Mouse (Mus musculus) telencephalon, adult 2 months (tissue): ENCODE measurements around the gene Nufip1.
A peak's percentile ranks its signal among the peaks of the same experiment; 100 is the strongest.
"Not testable (repeated sequence)": the region's sequence is repeated elsewhere in the genome, so short reads cannot be mapped to it uniquely, and the experiment has no call there.

ENCODE experiments used
- DNase-seq: peaks from one replicate; pipeline ENCODE4 v3.0.0-alpha.2; 2011; ENCODE audit warnings: low read depth, low spot score

Nufip1 gene

DNA sequence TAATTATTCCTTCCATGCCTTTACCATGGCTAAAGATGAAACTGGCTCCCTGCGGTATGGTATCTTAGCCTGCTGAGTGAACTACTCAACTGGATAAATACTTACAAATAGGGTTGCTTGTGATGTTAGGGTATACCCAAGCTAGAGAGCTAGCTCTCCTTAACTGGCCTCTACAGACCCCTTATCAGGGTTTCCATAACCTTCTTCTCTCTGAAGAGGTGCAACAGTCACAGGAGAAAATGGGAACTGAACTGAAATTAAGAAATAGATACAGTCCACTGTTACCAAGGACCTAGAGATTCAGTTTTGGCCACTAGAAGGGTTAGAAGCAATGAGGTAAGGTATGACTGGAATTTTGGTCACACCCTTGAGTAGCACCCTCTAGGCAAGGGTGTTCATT is 34.6 kb downstream of the Nufip1 start:
- no peak for DNase-seq

DNA sequence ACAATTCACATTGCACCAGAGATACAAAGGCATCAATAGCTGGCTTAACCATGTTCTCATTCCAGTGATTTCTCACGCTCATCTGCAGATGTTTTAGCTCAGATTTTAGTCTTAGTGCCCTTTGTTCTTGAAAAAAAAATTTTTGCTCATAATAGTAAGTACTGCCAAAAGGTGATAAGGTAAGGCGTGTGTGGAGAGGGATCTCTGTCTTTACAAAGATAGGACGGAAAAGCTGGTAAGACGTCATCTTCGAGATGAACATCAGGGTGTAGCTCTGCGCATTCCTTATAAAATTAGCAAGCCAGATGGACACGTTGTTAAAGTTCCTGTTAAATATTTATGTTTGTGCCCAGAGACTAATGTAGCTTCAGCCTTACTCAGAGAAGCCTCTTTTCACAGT is 35.2 kb downstream of the Nufip1 start:
- DNase-seq, result no peak

DNA sequence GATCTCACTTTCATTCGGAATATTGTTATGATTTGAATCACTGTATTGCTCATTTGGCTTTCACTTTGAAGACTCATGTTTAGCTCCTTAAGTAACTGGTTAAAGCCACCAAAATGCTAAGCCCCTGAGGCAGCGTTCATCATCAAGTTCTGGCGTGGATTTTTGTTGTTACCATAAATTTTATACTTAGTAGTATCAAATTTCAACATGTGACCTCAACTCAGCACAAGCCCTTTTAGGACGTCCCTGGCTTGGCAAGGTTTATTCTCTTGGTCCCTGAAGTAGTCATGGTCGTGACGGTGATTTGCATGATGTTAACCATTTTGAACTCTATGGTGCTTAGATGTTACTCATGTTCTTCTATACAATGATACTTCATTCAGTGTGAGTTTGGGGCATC is 36.4 kb downstream of the Nufip1 start:
- no peak for DNase-seq

DNA sequence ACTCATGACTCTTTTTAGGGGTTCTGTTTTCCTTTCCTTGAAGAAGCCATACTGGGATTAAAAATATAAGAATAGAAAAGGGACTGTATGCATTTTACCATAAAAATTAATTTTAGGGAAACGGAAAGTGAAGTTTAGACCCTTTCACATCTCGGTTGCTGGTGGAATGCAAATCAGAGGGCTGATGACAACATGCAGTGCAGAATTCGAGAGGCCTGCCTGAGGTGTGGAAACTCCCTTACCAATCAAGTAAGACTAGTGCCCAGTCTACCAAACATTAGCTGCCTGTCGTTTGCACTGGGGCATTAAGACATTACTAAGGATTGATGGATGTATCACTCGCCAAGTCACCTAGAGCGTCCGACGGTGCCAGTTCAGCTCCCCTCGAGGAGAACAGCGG is 37.6 kb downstream of the Nufip1 start:
- no peak for DNase-seq

DNA sequence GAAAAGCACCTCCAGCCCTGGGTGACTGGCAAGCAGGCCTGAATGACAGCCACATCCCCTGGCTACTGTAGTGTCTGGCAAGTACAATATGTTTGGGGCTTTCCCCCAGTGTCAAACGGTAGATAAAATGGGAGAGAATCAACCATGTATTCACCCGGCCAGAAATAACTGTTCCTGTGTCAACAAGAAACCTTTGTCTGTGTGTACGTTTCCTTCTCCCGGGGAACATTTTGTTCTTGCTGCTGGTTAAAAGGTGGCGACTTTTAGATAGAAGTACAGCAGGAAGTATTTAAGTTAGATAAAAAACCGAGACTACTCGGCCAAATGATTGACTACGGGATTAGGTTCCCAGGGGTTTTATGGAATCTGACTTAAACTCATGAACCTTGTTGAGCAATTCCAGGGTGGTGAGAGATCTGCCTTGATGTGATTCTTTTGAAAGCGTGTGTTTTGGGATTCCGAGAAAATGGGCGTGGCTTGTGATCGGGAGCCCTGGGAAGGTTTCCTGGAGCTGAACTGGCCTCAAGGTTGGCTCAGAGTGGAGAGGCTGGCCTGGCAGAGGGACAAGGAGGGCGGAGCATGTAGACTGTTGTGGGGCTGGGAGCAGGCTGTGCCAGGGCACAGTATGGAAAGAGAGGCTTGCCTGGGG is 39.0 kb downstream of the Nufip1 start:
- no peak for DNase-seq

DNA sequence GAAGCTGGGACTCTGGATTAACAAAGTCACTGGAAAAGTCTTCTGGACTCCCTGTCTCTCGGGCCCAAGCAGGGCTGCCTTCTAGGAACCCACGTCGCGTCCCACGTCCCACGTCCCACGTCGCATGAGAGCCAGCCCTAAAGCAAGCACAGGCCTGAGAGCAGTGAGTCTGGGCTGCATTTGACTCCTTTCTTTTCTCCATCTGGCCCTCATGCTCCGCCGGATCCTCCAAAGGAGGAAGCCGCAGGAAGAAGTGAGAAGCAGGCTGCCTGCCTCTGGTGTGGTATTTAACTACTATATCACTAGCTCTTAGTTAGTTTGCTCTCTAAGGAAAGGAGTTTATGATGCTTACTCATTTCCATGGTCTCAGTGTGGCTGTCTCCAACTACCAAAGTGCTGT is 39.8 kb downstream of the Nufip1 start:
- DNase-seq, result no peak

DNA sequence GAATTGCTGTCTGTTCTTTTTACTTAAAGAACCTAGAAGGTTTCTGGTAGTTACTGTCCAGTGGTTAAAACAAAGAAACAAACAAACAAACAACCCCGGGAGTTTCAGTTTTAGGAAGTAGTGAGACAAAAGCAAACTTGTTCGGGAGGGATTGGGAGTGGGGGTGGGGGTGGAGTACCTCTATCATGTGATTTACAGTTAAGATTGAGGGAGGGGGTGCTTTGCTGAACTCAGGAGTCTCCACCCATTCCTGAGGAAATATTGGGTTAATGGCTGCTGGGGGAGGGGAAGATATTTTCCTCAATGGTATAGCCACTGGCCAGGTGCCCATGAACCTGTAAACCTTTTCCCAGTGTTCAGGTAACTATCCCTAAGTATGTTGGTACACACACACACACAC is 40.3 kb downstream of the Nufip1 start:
- DNase-seq, result no peak

DNA sequence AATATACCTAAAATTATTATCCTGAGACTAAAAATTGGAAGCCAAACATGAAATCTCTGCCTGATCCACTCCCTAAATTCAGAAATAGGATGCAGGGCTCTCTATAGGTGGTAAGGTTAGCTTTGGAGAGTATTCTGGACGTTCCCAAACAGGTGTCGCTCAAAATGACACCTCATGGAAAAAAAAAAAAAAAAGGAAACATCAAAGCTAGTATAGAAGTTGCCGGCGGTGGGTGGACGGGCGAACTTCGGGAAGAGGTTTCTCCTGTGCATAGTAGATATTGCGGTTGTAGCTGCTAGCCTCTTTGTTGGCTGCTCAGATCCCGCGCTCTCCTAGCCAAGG is 41.1 kb downstream of the Nufip1 start:
- DNase-seq, result no peak

DNA sequence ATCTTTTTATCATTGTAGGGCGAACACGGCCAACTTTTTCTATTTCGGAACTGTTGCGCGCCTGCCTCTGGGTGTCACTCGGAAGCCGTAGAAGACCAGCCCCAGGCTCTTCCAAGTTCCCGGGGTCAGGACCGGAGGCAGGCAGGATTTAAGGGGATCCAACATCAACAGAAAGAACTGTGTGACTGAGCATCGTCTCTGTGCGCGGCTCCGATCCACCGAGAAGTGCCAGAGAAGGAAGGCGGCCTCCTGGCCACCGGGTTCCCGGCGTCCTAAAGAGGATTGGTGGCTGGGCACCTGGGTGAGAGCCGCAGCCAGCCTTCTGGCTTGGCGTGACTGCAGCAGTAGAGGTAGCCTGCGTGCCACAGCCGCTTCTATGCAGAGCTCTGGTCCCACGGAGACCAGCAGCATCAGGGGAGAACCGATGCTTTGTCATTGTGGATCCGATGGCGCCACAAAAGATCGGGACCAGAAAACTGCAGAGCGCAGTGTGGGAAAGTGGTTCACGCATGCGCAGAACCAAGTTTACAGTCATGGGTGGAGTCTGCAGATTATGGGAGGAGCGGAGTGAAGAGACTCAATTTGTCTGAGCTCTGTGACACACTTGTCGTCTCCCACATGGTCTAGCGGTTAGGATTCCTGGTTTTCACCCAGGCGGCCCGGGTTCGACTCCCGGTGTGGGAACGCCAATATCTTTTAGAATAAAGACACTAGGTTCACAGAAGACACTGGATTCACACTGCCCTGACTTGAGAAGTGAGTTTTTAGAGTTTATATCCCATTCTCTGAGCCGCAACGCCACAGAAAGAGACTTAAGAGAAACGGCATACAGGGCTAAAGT is 41.7 kb downstream of the Nufip1 start:
- DNase-seq, result peak; percentile 95

DNA sequence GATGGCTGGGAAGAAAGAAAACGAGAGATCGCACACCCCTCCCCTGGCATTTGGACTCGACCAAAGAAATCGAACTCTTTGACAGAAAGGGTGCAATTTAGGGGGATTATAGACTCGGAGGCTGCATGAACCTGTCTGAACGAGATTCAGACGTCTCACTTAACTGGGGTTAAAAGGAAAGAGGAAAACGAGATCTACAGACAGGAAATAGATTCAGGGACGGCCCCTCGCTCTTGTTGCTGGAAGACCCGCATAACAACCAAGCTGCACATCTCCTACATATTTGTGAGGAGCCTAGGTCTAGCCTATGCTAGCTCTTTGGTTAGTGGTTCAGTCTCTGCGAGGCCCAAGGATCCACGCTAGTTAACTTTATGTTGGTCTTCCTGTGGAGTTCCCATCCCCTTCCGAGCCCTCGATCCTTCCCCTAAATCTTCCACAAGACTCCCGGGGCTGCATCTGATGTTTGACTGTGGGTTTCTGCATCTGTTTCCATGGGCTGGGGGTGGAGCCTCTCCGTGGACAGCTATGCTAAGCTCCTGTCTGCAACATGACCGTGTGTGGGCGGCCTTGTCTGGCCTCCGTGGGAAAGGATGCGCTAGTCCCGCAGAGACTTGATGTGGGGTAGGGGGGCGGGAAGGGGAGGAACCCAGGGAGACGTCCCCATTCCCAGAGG is 42.4 kb downstream of the Nufip1 start:
- no peak for DNase-seq

DNA sequence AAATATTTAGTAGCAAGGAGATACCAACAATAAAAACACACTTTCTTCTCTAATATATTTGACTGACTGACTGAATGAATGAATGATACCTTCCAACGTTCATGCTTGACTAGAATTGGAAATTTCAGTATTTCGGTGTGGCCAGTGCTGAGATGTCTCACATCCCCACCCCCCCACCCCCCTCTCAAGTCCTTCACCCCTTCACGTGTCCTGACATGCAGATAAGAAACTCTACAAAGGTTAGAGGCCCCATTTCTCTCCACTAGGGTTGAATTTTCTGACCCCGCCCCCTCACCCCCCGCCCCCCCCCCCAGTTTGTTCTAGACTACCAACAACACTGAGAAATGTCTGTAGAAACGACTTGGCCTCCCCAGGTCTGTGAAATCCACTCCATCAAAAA is 43.1 kb downstream of the Nufip1 start:
- no peak for DNase-seq

DNA sequence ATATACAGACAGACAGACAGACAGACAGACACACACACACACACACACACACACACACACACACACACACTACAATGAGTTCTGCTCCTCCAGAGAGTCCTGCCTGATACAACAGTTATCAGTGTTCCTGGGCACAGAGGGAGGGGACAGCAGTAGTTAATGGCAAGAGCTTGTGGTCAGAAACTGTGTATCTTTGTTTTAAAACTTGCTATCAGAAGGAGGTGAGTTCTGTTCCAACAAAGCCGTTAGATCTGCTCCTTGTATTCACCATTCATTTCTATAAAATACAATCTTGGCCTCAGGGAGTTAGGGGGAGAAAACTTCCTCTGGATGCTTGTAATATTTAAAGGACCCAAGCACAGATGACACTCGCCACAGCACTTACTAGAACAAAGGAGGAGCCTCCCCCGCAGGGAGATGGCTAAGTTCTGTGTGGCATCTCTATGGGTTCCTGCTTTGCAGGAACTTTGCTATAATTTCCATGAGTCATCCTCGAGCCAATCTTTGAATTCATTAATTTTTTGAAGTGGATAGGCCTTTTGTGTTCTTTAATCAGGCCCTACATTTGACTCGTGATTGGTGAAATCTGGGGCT is 47.6 kb downstream of the Nufip1 start:
- no peak for DNase-seq

DNA sequence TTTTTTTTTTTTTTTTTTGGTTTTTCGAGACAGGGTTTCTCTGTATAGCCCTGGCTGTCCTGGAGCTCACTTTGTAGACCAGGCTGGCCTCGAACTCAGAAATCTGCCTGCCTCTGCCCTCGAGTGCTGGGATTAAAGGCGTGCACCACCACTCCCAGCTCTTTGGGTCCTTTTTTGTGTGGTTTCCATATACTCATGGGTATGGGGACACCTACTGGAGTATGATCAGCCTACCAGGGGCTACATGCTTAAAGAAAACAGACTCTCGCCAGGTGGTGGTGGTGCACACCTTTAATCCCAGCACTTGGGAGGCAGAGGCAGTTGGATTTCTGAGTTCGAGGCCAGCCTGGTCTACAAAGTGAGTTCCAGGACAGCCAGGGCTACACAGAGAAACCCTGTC is 49.9 kb downstream of the Nufip1 start:
- not testable (repeated sequence) for DNase-seq

DNA sequence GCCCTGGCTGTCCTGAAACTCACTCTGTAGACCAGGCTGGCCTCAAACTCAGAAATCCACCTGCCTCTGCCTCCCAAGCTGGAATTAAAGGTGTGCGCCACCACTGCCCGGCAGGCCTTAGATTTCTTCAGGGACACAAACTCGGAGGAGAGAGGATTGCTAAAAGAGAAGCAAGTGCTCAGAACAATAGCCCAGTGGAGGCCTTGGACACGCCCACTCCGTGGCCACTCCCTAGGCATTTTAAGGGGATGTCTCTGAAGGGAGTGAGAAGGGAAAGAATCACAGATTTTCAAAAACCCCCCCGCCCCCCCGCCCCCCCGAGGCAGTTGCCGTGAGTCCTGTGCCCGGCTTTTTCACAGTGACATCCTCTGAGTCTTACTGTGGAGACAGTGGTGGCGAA is 53.5 kb downstream of the Nufip1 start:
- no peak for DNase-seq

DNA sequence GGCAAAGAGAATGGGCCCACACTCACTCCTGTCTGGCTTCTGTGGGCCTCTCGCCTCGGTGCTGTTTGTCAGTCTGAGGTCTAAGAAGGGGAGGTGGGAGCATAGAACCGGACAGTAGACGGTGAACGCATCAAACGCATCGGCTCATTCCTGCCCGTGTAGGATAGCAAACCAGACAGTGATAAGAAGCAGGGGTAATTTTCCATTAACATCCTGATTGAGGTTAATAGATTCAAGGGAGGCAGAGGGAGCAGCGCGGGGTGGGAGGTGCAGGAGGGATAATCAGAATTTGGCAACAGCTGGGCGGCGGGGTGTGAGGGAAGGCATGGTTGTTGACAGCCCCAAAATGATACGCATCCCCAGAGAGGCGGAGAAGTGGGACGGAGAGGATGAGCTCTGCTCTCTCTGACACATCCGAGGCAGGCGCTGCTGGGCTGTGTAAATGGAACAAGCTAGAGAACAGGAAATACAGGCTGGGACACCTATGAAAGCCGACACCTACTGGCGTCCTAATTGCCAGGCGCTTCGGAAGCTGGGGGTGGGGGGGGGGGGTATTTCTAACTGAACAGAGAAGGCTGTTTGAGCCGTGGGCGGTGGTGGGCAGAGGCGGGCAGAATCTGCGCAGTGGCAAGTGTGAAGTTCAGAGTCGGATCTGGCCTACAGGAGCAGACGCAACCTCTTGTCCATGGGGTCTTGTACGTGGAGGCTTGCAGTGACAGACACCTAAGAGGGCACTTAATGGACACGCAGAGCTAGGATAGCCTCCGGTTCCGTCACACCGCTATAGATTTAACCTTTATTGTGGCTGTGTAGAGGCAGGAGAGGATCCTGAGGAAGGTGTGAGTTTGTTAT is 54.4 kb downstream of the Nufip1 start:
- peak; percentile 31 for DNase-seq

DNA sequence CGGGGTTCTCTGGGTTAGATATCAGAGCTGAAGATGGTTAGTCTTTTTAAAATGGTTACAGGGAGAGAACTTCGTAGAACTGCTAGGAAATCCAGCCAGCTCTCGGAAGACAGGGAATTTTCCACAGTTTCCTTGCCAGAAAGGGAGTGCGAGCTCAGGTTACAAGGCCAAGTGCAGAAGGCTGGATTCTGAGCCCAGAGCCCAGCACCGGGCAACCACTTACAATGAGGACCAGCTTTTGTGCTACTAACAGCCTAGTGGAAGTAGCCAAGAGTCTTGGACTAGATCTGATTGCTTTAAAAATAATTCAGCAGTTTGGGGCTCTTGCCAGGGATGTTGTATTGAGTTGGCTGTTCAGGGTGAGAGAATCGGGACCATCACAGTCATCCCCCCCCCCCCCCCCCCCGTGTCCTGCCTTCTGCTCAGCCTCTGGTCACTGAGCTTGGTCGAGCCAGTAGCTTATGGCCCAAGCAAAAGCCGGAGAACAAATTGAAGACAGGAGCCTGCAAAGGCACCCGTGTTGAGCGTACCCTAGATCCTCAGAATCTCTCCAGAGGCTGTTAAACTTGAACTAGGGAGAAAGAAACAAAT is 59.3 kb downstream of the Nufip1 start:
- no peak for DNase-seq

DNA sequence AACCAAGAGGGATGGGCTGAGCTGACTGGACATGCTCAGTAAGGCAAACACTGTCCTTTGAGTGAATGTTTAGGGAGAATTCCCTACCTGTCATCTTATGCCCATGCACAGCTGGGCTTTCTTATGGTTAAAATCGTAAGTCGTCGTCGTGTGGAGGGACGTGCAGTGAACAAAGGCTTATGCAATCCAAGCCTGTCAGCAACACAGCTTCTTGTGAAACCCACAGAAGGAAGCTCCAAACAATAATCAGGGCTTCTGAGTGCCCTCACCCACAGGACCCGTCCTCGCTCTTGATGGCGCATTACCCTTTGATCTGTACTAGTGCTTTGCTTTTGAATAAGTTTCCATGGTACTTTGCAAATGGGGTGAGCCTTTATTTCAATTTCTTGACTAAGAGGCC is 60.6 kb downstream of the Nufip1 start:
- no peak for DNase-seq

DNA sequence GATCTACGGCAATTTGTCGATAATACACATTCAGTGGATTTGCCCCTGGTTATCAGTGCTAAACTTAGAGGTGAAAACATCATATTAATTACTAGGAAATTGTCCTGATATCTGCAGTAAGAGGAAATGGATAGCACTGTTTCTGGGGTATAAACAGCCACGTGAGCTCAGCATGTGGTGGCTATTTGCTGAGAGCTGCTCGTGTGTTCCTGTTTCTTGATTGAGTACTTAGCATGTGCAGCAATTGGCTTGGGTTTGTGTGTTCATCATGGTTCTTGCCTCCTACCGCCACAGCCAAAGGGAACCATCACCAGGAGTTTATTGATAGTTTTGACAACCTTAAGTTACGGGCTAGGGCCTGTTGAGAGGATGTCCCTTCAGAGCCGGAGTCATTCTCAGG is 63.6 kb downstream of the Nufip1 start:
- no peak for DNase-seq

DNA sequence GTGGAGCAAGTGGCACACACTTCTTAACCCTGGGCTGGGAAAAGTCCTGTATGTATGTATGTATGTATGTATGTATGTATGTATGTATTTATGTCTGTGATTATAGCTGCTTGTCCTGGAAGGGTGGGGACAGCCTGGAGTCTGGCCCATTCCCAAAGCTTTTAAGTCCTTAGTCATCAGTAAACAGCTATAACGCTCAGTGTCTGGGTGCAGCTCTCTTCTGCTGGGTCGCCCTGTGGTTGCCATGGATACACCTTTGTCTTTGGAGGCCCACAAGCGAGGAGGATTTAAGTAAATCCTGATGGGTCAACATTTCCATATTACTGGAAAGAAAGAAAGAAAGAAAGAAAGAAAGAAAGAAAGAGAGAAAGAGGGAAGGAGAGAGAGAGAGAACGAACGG is 65.1 kb downstream of the Nufip1 start:
- DNase-seq, result no peak

DNA sequence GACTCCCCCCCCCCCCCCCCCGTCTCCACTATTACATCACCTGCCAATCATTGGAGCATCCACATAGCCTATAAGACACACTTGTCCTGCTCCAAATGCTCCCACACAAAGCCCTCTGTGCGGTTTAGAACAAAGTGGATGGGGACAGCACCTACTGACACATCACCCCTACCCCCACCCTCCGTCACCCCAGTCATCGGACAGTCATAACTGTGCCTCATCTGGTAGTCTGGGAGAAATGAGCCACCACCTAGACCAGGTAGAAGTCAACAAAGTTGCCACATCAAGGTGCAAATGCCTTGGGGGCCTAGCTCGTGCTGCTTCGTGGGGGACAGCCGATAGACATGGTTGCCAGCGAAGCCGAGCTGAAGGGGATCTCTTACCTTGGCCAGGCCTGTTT is 66.5 kb downstream of the Nufip1 start:
- DNase-seq, result no peak

DNA sequence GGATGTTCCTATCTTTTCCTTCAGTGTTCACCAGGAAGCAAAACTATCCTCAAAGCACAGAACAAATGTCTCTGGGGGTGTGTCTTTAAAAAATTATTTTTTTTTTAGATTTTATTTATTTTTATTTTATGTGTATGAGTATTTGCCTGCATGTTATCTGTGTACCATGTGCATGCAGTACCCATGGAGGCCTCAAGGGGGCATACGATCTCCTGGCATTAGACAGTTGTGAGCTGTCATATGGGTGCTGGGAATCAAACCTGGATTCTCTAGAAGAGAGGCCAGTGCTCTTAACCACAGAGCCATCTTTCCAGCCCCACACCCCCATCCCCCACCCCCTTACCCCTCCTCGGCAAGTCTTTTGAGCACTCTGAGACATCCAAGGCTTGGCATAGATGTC is 67.8 kb downstream of the Nufip1 start:
- DNase-seq, result no peak
